Mouse (Mus musculus) forebrain, embryonic 14.5 days (tissue): ENCODE data around the gene Fdxr. TPM values are rescaled to one million over a fixed set of nuclear protein-coding genes. Genes with fewer than 3 reads are reported as not detected.

Experiments used
- ATAC-seq: fragments of 200-750 bp; cut with Nextera tagmentation; 2 replicates; pipeline ENCODE4 v1.8.0; 2017; ENCODE audit warnings: mild to moderate bottlenecking, moderate library complexity
- DNase-seq: peaks from one replicate; pipeline ENCODE4 v3.0.0-alpha.2; 2015; ENCODE audit warnings: low spot score
- H3K27ac ChIP-seq: fragments of 300-500 bp; sonication (generic); 2 replicates; pipeline ENCODE4 v1.5.1; 2014; ENCODE audit warnings: low read depth, mild to moderate bottlenecking, control low read depth, low read length, moderate library complexity
- H3K27me3 ChIP-seq: fragments of 300-500 bp; sonication (generic); replicated peaks from 2 replicates; pipeline ENCODE4 v1.6.1; 2014; ENCODE audit warnings: low read length, control low read depth, mixed read lengths; ENCODE audit not compliant: control insufficient read depth, insufficient read depth
- H3K36me3 ChIP-seq: fragments of 300-500 bp; sonication (generic); 2 replicates; pipeline ENCODE4 v1.6.1; 2014; ENCODE audit warnings: low read length, control low read depth; ENCODE audit not compliant: control insufficient read depth, insufficient read depth
- H3K4me1 ChIP-seq: fragments of 300-500 bp; sonication (generic); 2 replicates; pipeline ENCODE4 v1.6.1; 2014; ENCODE audit warnings: antibody characterized with exemption, low read length, control low read depth; ENCODE audit not compliant: control insufficient read depth, insufficient read depth
- H3K4me2 ChIP-seq: fragments of 300-500 bp; sonication (generic); 2 replicates; pipeline ENCODE4 v1.6.1; 2014; ENCODE audit warnings: mild to moderate bottlenecking, control low read depth, low read length
- H3K4me3 ChIP-seq: fragments of 300-500 bp; sonication (generic); 2 replicates; pipeline ENCODE4 v1.5.1; 2014; ENCODE audit warnings: low read depth, low read length, control low read depth
- H3K9ac ChIP-seq: fragments of 300-500 bp; sonication (generic); 2 replicates; pipeline ENCODE4 v1.6.1; 2014; ENCODE audit warnings: mild to moderate bottlenecking, low read length, control low read depth, moderate library complexity
- H3K9me3 ChIP-seq: fragments of 300-500 bp; sonication (generic); replicated peaks from 2 replicates; pipeline ENCODE4 v1.6.1; 2016; ENCODE audit warnings: low read length, control low read depth, mixed read lengths; ENCODE audit not compliant: control insufficient read depth
- WGBS: fragments of 180-500 bp; shearing (Covaris S2); extraction: QIAGEN DNeasy Blood & Tissue Kit; methylation state at CpG from one replicate; pipeline ENCODE4 v1.1.7; 2014; 5-methylcytosine and 5-hydroxymethylcytosine counted together
- polyA plus RNA-seq: library from polyadenylated mRNA; unstranded; fragments of >200 nt; fragmentation: Nextera tagmentation; extraction: Ambion mirVana; gene quantifications from 2 replicates; pipeline ENCODE4 v1.2.1, GENCODE M21; 2014

Fdxr gene
- polyA plus RNA-seq, 1 experiment from 2014 or later, result 17.2 TPM

- Histone ChIP-seq H3K27me3 (0 out of 2 replicates have a peak, but pooled peaks cover 2% of the 10 kb centered on the region), H3K4me3 (no peak within 1 kb of the TSS), H3K4me2 (no peak within 1 kb of the TSS), H3K27ac (no peak within 1 kb of the TSS), H3K9ac (no peak within 1 kb of the TSS), H3K4me1 (no peaks in the 10 kb centered on the region), H3K36me3 (no peaks in the 10 kb centered on the region), H3K9me3 (no peaks in the 10 kb centered on the region)
- DNase-seq (no peak), ATAC-seq (no peak)
- 15% methylated on average over 8 of the region's 8 CpGs for WGBS
These were observed 30.0 kb upstream of the Fdxr start, which contains the start of gene Otop2 for GRCm38 (mm10) chr11:115306863-115307262. TSS of gene Otop2 (plus strand) at chr11:115307163.

DNA sequence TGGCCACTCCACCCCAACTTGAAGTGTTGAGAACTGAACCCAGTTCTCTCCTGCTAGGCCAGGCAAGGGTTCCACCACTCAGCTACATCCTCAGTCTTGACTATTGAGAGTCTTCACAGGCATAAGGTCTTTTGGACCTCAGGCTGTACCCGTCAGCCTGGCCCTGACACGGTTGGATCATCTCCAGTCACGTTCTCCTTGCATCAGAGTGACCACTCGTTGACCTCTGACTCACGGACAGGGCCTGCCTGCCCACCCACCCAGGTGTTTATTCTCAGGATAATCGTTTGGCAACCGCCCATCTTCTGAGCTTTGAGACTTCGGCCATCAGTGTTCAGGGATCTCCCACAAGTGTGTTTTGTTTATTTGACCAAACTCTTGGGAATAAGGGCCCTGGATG is 26.3 kb upstream of the Fdxr start:
- no peaks in the 10 kb centered on the region for H3K27me3 ChIP-seq
- H3K9me3 ChIP-seq, result no peaks in the 10 kb centered on the region
- no peak overlapping the region for H3K4me3 ChIP-seq
- DNase-seq (no peak), ATAC-seq (no peak)
- H3K9ac ChIP-seq, result no peak overlapping the region
- H3K4me1 ChIP-seq, result no peaks in the 10 kb centered on the region
- H3K27ac ChIP-seq, result no peak overlapping the region
- no peak overlapping the region for H3K4me2 ChIP-seq
- WGBS, result 80% methylated on average over 8 of the region's 8 CpGs
- no peaks in the 10 kb centered on the region for H3K36me3 ChIP-seq

- H3K4me1 ChIP-seq, result peaks cover 5% of the 10 kb centered on the region; the same call in 1 of the 2 replicates
- no peaks in the 10 kb centered on the region for H3K36me3 ChIP-seq
- 98% methylated on average over 2 of the region's 2 CpGs for WGBS
- no peaks in the 10 kb centered on the region for H3K27me3 ChIP-seq
- ATAC-seq, result no peak
- H3K4me2 ChIP-seq, result no peak overlapping the region
- H3K4me3 ChIP-seq, result no peak overlapping the region
- no peak for DNase-seq
- no peaks in the 10 kb centered on the region for H3K9me3 ChIP-seq
- no peak overlapping the region for H3K27ac ChIP-seq
- no peak overlapping the region for H3K9ac ChIP-seq
These were observed 24.5 kb upstream of the Fdxr start for GRCm38 (mm10) chr11:115301351-115301750.

DNA sequence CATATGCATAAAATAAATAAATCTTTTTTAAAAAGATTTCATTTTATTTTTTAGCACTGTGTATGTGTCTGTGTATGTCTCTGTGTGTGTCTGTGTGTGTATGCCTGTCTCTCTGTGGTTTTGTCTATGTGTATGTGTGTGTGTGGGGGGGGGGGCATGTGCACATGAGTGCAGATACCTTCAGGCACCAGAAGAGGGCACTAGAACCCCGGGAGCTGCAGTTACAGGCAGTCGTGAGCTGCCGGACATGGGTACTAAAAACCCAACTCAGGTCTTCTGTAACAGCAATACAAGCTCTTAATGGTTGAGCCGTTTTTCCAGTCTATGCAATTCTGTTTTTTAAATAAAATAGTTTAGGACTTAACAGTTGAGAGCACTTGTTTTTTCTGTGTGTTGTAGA is 23.9 kb upstream of the Fdxr start:
- H3K4me1 ChIP-seq, result peaks cover 5% of the 10 kb centered on the region; the same call in 1 of the 2 replicates
- no peak for DNase-seq
- no peak overlapping the region for H3K4me3 ChIP-seq
- H3K9me3 ChIP-seq, result no peaks in the 10 kb centered on the region
- no peak for ATAC-seq
- H3K36me3 ChIP-seq, result no peaks in the 10 kb centered on the region
- H3K4me2 ChIP-seq, result no peak overlapping the region
- 86% methylated on average over 4 of the region's 4 CpGs for WGBS
- H3K27me3 ChIP-seq, result no peaks in the 10 kb centered on the region
- H3K27ac ChIP-seq, result no peak overlapping the region
- no peak overlapping the region for H3K9ac ChIP-seq

- Histone ChIP-seq H3K4me3 (no peak overlapping the region), H3K27me3 (no peaks in the 10 kb centered on the region), H3K4me2 (no peak overlapping the region; the same call in 1 of the 2 replicates), H3K36me3 (no peaks in the 10 kb centered on the region), H3K4me1 (peaks cover 5% of the 10 kb centered on the region; the same call in 1 of the 2 replicates), H3K27ac (no peak overlapping the region), H3K9ac (no peak overlapping the region), H3K9me3 (no peaks in the 10 kb centered on the region)
- DNase-seq, result no peak
- no peak for ATAC-seq
- 78% methylated on average over 8 of the region's 8 CpGs for whole genome bisulfite sequencing
These were observed 21.3 kb upstream of the Fdxr start for GRCm38 (mm10) chr11:115298160-115298559.

DNA sequence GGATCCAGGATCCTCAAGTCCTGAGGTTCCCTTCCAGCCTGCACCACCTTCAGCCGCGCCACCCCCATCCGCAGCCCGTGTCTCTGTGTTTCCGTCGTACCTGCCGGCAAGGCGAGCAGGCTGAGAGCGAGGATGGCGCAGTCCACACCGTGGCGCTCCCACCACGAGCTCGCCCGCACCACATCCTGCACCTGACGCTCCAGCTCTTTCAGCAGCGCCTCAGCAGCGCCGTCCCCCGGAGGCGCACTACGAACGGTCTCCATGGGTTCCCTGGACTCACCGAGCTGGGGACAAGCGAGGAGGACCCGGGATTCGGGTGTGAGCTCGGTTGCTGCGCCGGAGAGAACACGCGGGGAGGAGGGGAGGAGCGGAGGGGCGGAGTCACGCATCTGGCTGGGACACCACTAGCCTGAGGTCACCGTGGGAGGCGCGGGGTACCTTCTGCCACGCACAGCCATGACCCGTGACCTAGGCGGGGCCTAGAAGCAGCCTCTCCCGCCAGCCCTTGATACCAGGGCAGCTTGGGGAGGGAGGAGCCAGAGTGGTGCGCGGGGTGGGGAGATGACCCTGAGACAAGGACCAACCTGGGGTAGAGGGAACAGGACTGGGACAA is 20.5 kb upstream of the Fdxr start, which contains the start of gene Fads6:
Gene Fads6, minus strand, starts transcription at position 450 of the 613 bp plus-strand sequence.
- ATAC-seq (peak; percentile 80), DNase-seq (peak; percentile 60)
- no peaks in the 10 kb centered on the region for H3K27me3 ChIP-seq
- peak within 1 kb of the TSS; percentile 45 for H3K4me3 ChIP-seq
- H3K4me1 ChIP-seq, result peaks cover 5% of the 10 kb centered on the region; the same call in 1 of the 2 replicates
- H3K27ac ChIP-seq, result no peak within 1 kb of the TSS
- peak within 1 kb of the TSS; percentile 88 for H3K4me2 ChIP-seq
- peak within 1 kb of the TSS; percentile 69 for H3K9ac ChIP-seq
- WGBS, result under 1% methylated on average over 44 of the region's 44 CpGs
- H3K36me3 ChIP-seq, result no peaks in the 10 kb centered on the region
- no peaks in the 10 kb centered on the region for H3K9me3 ChIP-seq

GRCm38 (mm10) chr11:115296471-115297210 is 19.8 kb upstream of the Fdxr start:
- no peak for ATAC-seq
- Histone ChIP-seq H3K9ac (peak overlapping the region; percentile 69), H3K36me3 (no peaks in the 10 kb centered on the region), H3K27ac (no peak overlapping the region), H3K4me2 (peak overlapping the region; percentile 88), H3K4me1 (peaks cover 5% of the 10 kb centered on the region; the same call in 1 of the 2 replicates), H3K4me3 (peak overlapping the region; percentile 45), H3K9me3 (no peaks in the 10 kb centered on the region), H3K27me3 (no peaks in the 10 kb centered on the region)
- WGBS, result 55% methylated on average over 21 of the region's 21 CpGs
- DNase-seq, result no peak

DNA sequence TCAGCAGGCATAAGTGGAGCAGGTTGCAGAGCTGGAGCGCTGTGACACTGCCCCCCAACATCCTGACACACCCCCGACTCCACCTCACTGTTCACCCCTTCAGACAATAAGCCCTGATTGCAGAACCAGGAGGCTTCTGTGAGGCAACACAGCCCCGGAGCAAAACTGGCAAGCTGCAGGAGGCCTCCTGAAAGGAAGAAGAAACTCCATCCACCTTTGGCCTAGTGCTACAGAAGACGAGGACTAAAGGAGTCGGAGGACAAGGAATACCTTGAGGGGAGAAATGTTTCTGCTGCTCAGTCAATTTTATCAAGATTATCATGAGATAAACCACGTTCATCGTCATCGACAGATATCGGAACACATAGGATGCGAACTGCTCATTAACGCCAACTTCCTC is 19.1 kb upstream of the Fdxr start:
- no peaks in the 10 kb centered on the region for H3K9me3 ChIP-seq
- ATAC-seq (no peak), DNase-seq (no peak)
- H3K27me3 ChIP-seq, result no peaks in the 10 kb centered on the region
- WGBS, result 90% methylated on average over 11 of the region's 11 CpGs
- no peak overlapping the region for H3K4me3 ChIP-seq
- no peak overlapping the region for H3K9ac ChIP-seq
- peaks cover 5% of the 10 kb centered on the region; the same call in 1 of the 2 replicates for H3K4me1 ChIP-seq
- H3K27ac ChIP-seq, result no peak overlapping the region
- H3K36me3 ChIP-seq, result no peaks in the 10 kb centered on the region
- H3K4me2 ChIP-seq, result no peak overlapping the region
